Mouse (Mus musculus): ENCODE results near the gene Tfrc. TPM values are rescaled to one million over a fixed set of nuclear protein-coding genes. Genes with fewer than 3 reads are reported as not detected.
"Not testable (repeated sequence)": the region's sequence is repeated elsewhere in the genome, so short reads cannot be mapped to it uniquely, and the experiment has no call there.

Tfrc gene
- total RNA-seq, 2 experiments from 2014 or later: 139 to 148 TPM

GRCm38 (mm10) chr16:32612052-32612451, 3.3 kb downstream of the Tfrc start:
- no peak for DNase-seq

GRCm38 (mm10) chr16:32613269-32613834, 4.6 kb downstream of the Tfrc start:
- no peak for DNase-seq

GRCm38 (mm10) chr16:32614047-32614446, 5.3 kb downstream of the Tfrc start:
- no peak for DNase-seq

GRCm38 (mm10) chr16:32618946-32619345, 10.2 kb downstream of the Tfrc start:
- DNase-seq: no peak

- no peak for DNase-seq
Observed at GRCm38 (mm10) chr16:32628140-32628539, 19.4 kb downstream of the Tfrc start.

- no peak for DNase-seq
Observed at GRCm38 (mm10) chr16:32632328-32632824, 23.7 kb downstream of the Tfrc start.

GRCm38 (mm10) chr16:32633486-32634012, 24.8 kb downstream of the Tfrc start:
- DNase-seq: no peak

- no peak for DNase-seq
Observed at GRCm38 (mm10) chr16:32634183-32634582, 25.5 kb downstream of the Tfrc start.

- no peak for DNase-seq
Observed at GRCm38 (mm10) chr16:32635314-32635713, 26.6 kb downstream of the Tfrc start.

- no peak for DNase-seq
Observed at GRCm38 (mm10) chr16:32636331-32636730, 27.6 kb downstream of the Tfrc start.

- DNase-seq: no peak
Observed at GRCm38 (mm10) chr16:32636871-32637521, 28.3 kb downstream of the Tfrc start.

- peak; percentile 87 for DNase-seq
Observed at GRCm38 (mm10) chr16:32638476-32638875, 29.8 kb downstream of the Tfrc start.

GRCm38 (mm10) chr16:32640096-32640495, 31.4 kb downstream of the Tfrc start:
- DNase-seq: peak; percentile 41

GRCm38 (mm10) chr16:32640683-32641082, 32.0 kb downstream of the Tfrc start:
- DNase-seq: not testable (repeated sequence)

- no peak for DNase-seq
Observed at GRCm38 (mm10) chr16:32641440-32642219, 32.9 kb downstream of the Tfrc start.

- no peak for DNase-seq
Observed at GRCm38 (mm10) chr16:32642280-32642679, 33.6 kb downstream of the Tfrc start.

GRCm38 (mm10) chr16:32643661-32644061, 34.9 kb downstream of the Tfrc start, which contains the start of gene Tnk2:
Gene Tnk2 (plus strand): TSS chr16:32643874.
- DNase-seq: peak; percentile 91

GRCm38 (mm10) chr16:32644069-32644800, 35.5 kb downstream of the Tfrc start:
- peak; percentile 59 for DNase-seq

- no peak for DNase-seq
Observed at GRCm38 (mm10) chr16:32644801-32645170, 36.1 kb downstream of the Tfrc start.

GRCm38 (mm10) chr16:32645361-32645914, 36.7 kb downstream of the Tfrc start:
- DNase-seq: peak; percentile 37

- no peak for DNase-seq
Observed at GRCm38 (mm10) chr16:32646014-32646413, 37.3 kb downstream of the Tfrc start.

GRCm38 (mm10) chr16:32647712-32648111, 39.0 kb downstream of the Tfrc start:
- no peak for DNase-seq
